Mouse (Mus musculus): ENCODE measurements around the gene C2.
A peak's percentile ranks its signal among the peaks of the same experiment; 100 is the strongest.

DNA sequence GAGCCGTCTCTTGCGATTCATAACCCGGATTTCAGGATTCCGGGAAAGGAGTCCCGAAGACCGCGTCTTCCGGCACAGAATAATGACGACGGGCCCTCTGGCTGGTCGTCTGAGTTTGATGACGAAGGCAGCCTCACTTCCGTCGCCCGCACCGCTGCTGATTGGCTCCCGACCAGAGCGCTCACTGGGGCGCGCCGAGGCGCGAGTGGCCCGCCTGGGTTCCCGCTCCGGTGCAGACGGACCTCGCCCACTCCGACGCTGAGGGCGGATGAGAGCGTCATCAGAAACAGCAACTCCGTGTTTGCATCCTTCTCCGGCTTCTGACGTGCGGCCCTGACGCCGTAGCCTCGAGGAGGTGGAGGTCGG, 61.2 kb downstream of the C2 start, which contains the start of the genes Stk19 and Dxo:
- TF ChIP-seq CTCF (IDR thresholded peaks at IDR 0.05; ENCODE audit: low read depth, low read length) (no peak), POLR2A (IDR thresholded peaks at IDR 0.05; ENCODE audit: insufficient read depth, low read length) (peak; percentile 34), EP300 (IDR thresholded peaks at IDR 0.05; ENCODE audit: insufficient read depth, low read depth, low read length) (no peak)

Data from ES-Bruce4 (cell line).